Mouse (Mus musculus): Measurements from ENCODE around the gene Pgam5.

Gene Pgam5

DNA sequence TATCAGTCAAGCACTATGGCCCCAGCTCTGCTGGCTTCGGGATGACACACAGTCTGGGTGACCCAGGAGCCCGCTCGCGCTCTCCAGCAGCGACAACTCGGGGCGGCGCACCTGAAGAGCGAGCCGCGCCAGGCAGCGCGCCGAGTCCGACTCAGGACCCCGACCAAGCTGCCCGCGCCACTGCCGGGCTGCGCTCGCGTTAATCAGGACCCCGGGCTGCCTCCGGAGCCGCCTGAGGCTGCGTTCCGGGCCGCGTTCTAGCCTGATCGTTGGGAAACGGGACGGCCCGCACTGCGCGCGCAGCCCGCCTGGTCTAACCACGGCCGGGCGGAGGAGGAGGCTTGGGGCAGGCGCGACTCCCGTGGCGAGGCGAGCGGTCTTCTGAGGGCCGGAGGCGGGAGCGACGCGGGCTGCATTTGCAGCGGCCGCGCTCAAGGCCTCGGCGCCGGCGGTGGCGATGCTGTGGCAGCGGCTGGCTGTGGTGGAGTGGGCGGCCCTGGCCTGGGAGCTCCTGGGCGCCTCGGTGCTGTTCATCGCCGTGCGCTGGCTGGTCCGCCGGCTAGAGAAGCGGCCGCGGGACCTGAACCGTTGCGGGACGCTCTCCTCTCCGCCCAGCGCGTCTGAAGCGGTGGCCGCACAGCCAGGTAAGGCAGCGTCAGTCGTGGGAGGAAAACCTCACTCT lies 38.8 kb downstream of the Pgam5 start, which contains the start of gene Ankle2:
Ankle2 (plus strand) TSS at position 225 of the 682 bp plus-strand sequence.
- peak; percentile 96 for DNase-seq (ENCODE audit: low read depth, low spot score)

DNA sequence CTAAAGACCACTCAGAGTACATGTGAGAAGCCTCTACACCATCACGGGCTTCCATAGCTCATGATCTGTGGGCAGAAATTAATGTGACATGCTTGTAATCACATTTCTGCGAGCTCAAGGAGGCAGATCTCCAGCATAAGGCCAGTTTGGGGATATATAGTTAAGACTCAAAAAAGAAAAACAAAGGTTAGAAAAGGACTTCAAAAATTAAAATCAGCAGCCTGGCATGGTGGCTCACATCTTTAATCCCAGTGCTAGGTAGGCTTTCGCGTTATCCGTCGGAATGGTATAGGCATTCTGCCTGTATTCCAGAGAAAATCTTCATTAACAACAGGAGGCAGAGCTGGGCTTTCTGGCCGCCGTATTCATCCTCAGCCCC lies 39.3 kb downstream of the Pgam5 start:
- DNase-seq (ENCODE audit: low read depth, low spot score) = no peak

DNA sequence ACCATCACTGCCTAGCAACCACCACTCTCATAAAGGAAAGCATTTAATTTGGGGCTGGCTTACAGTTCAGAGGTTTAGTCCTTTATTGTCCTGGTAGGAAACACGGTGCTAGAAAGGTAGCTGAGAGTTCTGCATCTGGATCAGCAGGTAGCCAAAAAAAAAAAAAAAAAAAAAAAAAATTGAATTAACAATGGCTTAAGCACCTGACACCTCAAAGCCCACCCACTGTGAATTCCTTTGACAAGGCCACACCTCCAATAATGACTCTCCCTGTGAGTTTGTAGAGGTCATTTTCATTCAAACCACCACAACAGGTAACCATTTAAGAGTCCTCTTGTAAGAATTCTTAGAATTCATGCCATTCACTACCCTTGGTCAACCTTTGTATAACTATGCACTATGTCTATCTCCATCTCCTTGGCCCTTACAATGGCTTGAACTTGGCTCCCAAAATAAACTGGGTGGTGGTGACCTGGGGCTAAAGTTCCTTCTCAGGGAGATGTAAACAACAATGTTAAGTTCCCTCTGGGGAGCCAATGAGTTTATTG lies 42.3 kb downstream of the Pgam5 start:
- DNase-seq (ENCODE audit: low read depth, low spot score) = no peak

DNA sequence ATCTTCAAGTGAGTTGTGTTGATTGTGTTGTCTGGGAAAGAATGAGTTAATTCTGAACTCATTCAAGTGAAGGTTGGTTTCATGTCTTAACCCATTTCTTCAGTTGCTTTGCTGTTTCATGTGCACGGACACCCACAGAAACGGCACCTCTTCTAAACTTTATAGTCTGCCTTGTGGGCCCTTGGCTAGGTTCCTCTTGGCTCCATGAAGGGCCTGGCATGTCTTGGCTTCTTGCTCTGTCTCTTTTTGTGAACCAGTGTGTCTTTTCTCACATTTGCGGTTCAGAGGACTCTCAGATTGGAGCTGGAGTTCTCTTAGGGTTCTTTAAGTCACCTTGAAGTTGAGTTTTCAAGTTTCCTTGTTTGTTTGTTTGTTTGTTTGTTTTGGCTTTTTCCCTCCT lies 44.7 kb downstream of the Pgam5 start:
- DNase-seq (ENCODE audit: low read depth, low spot score) = no peak

DNA sequence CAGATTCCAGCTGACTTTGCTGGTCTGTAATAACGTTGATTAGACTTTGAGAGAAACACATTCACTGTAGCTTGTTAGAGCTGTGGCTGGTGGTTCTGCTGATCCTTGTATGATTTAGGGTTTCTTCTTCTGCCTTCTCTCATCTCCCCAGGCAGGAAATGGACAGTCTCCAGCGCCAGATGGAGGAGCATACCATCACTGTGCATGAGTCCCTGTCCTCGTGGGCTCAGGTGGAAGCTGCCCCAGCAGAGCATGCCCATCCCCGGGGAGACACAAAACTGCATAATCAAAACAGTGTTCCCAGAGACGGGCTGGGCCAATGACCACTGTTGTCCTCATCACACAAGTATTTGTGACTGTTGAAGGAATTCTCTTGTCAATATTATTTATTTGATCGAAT lies 47.0 kb downstream of the Pgam5 start:
- no peak for DNase-seq (ENCODE audit: low read depth, low spot score)

DNA sequence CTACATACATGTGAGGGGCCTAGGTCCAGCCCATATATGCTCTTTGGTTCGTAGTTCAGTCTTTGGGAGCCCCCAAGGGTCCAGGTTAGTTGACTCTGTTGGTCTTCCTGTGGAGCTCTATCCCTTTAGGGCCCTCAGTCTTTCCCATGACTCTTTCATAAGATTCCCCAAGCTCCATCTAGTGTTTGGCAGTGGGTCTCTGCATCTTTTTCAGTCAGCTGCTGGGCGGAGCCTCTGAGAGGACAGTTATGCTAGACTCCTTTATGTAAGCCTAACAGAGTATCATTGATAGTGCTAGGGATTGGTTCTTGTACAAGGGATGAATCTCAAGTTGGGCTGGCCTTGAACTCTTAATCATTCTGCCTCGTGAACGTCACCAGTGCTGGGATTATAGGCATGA lies 49.4 kb downstream of the Pgam5 start:
- DNase-seq (ENCODE audit: low read depth, low spot score) = no peak

DNA sequence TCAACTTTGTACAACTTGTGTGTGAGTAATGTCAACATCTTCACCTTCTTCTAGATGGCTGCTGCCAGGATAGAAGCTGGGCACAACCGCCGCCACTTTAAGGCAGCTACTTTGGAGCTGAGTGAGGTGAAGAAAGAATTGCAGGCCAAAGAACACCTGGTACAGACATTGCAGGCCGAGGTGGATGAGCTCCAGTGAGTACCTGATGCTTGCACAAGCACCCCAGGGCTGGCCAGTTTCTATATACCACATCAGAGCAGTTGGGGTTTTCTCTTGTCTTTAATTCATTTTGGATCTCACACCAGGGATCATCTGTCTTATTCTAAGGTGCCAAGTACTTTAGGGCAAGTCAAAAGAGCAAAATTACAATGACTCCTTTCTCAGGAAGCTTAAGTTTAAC lies 52.9 kb downstream of the Pgam5 start:
- no peak for DNase-seq (ENCODE audit: low read depth, low spot score)

DNA sequence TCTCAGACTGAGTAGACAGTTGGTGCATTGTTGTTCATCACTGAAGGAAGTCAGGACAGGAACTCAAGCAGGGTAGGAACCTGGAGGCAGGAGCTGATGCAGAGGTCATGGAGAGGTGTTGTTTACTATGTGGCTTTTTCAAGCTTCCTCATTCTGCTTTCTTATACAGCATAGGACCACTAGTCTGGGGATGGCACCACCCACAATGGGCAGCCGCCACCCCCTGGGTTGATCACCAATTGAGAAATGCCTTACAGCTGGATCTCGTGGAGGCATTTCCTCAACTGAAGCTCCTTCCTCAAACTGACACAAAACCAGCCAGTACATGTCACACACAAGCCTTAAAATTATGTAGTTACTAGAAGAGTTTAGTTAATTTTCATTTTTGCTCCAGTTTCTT lies 58.4 kb downstream of the Pgam5 start:
- DNase-seq (ENCODE audit: low read depth, low spot score) = no peak

Data from A20 (cell line).